Mouse (Mus musculus): Measurements from ENCODE around the gene Chst3. TPM values are rescaled to one million over a fixed set of nuclear protein-coding genes. Genes with fewer than 3 reads are reported as not detected.
"Not testable (repeated sequence)": the region's sequence is repeated elsewhere in the genome, so short reads cannot be mapped to it uniquely, and the experiment has no call there.

Chst3 gene
- total RNA-seq, 4 experiments from 2014 or later = 0.22 to 0.45 (median 0.32) TPM

GRCm38 (mm10) chr10:60234006-60234405 is 14.9 kb upstream of the Chst3 start:
- no peak for DNase-seq (ENCODE audit: low spot score in 2 of 2)

- DNase-seq (ENCODE audit: low spot score in 2 of 2) = no peak
These were observed 11.4 kb upstream of the Chst3 start for GRCm38 (mm10) chr10:60230321-60231088.

DNA sequence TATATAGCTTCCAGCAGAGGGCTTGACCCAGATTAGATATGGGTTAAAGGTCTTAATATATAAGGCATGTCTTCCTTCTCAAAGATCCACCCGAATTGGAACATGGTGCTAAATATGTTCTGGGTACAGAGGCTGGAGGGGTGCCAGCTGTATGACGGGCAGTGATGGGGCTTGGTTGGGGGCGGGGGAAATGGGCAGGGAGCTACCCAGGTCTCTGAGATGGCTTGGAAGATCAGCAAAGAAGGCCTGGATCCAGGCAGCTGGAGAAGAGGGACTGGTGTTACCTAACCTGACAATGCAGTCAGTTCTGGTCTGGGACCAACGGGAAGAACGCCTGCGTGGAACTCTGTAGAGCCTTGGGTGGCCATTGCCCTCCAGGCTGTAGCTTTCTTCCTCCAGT is 10.1 kb upstream of the Chst3 start:
- peak in 1 of 2 experiments; percentile 42 for DNase-seq (ENCODE audit: low spot score in 2 of 2)

GRCm38 (mm10) chr10:60227666-60228065 is 8.6 kb upstream of the Chst3 start:
- no peak for DNase-seq (ENCODE audit: low spot score in 2 of 2)

DNA sequence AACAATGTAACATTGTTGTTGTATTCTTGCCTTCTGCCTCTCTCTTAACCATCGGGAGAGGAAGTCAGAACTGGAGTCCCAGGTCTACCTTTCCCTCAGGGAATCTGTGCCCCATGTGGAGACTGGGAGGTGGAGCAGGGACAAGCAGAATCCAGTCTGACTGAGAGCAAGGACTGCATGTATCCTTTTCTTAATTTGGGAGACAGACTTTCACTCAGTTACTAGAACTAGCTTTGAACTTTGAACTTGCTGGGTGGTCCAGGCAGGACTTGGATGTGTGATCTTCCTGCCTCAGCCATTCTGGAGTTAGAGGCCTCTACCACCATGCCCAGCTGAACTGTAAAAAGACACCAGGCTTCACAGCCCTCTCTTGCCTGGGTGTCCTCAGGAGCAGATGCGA is 5.5 kb upstream of the Chst3 start:
- DNase-seq (ENCODE audit: low spot score in 2 of 2) = no peak

- DNase-seq (ENCODE audit: low spot score in 2 of 2) = not testable (repeated sequence)
These were observed 2.7 kb upstream of the Chst3 start for GRCm38 (mm10) chr10:60221571-60222259.

GRCm38 (mm10) chr10:60220607-60221006 is 1.5 kb upstream of the Chst3 start:
- DNase-seq (ENCODE audit: low spot score in 2 of 2) = no peak

- no peak for DNase-seq (ENCODE audit: low spot score in 2 of 2)
These were observed 1.0 kb upstream of the Chst3 start for GRCm38 (mm10) chr10:60220042-60220523.

DNA sequence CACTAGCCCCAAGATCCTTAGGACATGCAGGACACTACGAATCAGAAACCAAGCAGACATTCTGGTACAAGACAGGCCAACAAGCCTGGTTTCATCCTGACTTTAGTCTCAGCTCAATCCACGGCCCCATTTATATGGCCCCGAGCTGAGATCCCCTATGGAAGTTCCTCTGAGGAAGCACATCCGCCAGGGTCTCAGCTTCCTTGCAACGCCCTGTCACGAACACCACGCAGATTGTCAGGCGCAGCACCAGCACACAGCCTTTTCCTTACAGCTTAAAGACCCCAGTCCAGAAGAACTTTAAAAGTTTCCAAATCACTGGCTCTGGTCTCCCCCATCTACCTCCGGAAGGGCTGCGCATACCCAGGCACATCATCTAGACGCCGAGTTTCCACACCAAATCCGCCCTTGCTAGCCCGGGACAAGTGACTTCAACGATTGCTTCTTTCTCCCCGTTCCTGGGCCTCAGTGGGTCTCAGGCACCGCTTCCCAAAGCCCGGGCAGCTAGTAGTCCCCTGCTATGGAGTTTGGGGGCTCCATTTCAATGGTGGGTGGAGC is 948 bp downstream of the Chst3 start:
- DNase-seq (ENCODE audit: low spot score in 2 of 2) = no peak

- DNase-seq (ENCODE audit: low spot score in 2 of 2) = no peak
These were observed 2.5 kb downstream of the Chst3 start for GRCm38 (mm10) chr10:60216331-60217095.

- no peak for DNase-seq (ENCODE audit: low spot score in 2 of 2)
These were observed 3.7 kb downstream of the Chst3 start for GRCm38 (mm10) chr10:60215077-60215960.

- no peak for DNase-seq (ENCODE audit: low spot score in 2 of 2)
These were observed 6.3 kb downstream of the Chst3 start for GRCm38 (mm10) chr10:60212589-60213379.

DNA sequence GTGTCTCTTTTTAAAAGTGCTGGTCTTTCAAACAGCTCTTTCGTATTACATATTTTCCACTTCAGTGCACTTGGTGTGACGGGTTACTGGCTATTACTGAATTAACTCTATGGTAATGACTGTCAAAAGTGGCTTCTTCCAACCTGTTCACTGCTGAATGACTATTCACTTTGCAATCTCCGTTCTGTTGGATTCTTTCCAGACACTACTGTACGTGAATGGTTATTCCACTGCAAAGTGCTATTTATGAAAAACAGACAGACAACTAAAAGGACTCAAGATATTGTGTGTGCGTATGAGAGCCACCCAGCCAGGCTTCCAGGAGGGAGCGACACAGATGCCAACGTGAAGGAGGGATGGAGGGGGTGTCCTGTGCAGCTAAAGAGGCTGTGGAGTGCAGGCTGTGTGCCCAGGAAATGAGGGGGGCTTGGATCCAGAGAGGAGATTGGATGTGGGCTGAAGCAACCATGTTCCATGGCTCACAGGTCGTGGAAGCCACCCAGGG is 7.5 kb downstream of the Chst3 start:
- no peak for DNase-seq (ENCODE audit: low spot score in 2 of 2)

- DNase-seq (ENCODE audit: low spot score in 2 of 2) = no peak
These were observed 8.6 kb downstream of the Chst3 start for GRCm38 (mm10) chr10:60210468-60210867.

GRCm38 (mm10) chr10:60209237-60209636 is 9.8 kb downstream of the Chst3 start:
- peak; percentile 85 to 89 for DNase-seq (ENCODE audit: low spot score in 2 of 2)

DNA sequence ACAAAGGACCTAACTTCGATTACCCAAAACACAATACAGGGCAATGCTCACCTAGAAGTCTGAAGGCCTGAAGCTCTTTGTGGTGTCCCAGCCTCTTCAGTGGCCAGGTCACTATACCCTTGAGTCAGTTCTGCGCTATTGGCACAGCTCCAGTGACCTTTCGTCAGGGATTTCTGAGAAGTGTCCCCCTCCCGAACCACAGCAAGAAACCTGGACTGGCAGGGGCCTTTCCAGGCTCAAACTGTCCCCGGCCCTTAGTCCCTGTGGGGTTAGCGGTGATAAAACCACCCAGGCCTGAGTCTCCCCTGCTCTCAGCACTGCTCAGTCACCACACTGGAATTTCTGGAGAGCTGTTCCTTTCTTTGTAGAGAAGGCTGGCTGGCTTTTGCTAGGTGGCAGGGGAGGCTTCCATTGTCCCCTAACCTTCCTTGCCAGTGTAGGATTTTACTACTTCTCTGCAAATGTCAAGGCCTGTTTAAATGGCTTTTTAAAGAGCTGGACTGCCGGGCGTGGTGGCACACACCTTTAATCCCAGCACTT is 11.8 kb downstream of the Chst3 start:
- no peak for DNase-seq (ENCODE audit: low spot score in 2 of 2)

- DNase-seq (ENCODE audit: low spot score in 2 of 2) = no peak
These were observed 13.3 kb downstream of the Chst3 start for GRCm38 (mm10) chr10:60205601-60206241.

GRCm38 (mm10) chr10:60202785-60203184 is 16.3 kb downstream of the Chst3 start:
- no peak for DNase-seq (ENCODE audit: low spot score in 2 of 2)

DNA sequence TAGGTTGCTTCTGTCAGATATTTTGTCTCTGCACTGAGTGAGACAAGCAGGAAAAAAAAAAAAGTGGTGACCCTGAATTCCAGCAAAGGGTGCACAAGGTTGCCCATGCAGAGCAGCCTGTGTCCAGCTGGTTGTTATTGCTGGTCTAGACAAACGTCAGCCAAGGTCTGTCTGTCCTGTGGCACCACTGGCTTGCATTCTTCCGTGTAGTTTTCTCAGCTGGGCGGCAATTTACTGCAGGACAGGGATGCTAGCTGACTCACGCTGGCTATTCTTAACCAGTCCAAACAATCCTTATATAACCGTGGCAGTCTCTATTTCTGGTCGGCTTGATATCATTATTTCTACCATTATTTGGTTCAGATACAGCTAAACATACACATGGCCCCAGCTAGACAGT is 18.1 kb downstream of the Chst3 start:
- DNase-seq (ENCODE audit: low spot score in 2 of 2) = no peak

All from gastrocnemius, adult 8-10 months (tissue).